Mouse (Mus musculus) stomach, postnatal 0 days (tissue): ENCODE measurements around the gene Ptprf.

Experiments
- CTCF ChIP-seq: IDR thresholded peaks from 2 replicates; pipeline ENCODE4 v1.5.1; 2016; ENCODE audit warnings: antibody characterized with exemption, low read depth, mild to moderate bottlenecking, moderate library complexity
- EP300 ChIP-seq: optimal IDR thresholded peaks from 2 replicates; pipeline ENCODE3; 2016; ENCODE audit warnings: antibody characterized with exemption

DNA sequence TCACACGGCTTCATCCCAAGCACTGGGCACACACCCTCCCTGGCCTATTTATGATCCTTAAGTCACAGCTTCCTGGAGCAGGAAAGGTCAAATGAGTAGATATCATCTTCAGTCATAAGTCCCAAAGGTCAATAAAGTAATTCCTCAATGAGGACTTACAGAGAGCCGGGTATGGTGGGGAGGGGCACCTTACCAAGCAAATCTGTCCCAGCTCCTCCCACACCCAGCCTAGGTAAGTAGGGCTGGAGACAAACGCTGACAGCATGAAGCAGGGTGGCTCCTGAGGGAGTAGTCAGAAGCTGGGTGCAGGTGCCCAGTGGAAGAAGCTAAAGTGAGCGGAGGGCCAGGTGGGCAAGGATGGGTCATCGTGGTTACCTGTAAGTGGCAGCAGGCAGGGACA is 36.3 kb downstream of the Ptprf start:
- TF ChIP-seq EP300 = no peak
- TF ChIP-seq CTCF = no peak
